Mouse (Mus musculus): ENCODE results near the gene Natd1. TPM values are rescaled to one million over a fixed set of nuclear protein-coding genes. Genes with fewer than 3 reads are reported as not detected.
"Not testable (repeated sequence)": the region's sequence is repeated elsewhere in the genome, so short reads cannot be mapped to it uniquely, and the experiment has no call there.

Natd1 gene
- polyA plus RNA-seq, 1 experiment, result 13.2 TPM

- peak overlapping the region; percentile 90 for H3K4me3 ChIP-seq (ENCODE audit: low read depth, low read length)
- no peaks in the 10 kb centered on the region; the same call in 1 of the 2 replicates for H3K36me3 ChIP-seq (ENCODE audit: control insufficient read depth, insufficient read depth, low read length)
- H3K27me3 ChIP-seq (ENCODE audit: control insufficient read depth, insufficient read depth, low read length), result no peaks in the 10 kb centered on the region
- peak overlapping the region; percentile 60 for H3K27ac ChIP-seq (ENCODE audit: insufficient read depth, low read depth, low read length)
- under 1% methylated on average over 48 of the region's 52 CpGs for WGBS
- TF ChIP-seq CTCF (IDR thresholded peaks at IDR 0.05; ENCODE audit: extremely low read depth, insufficient read length, insufficient replicate concordance, low read depth, low read length), result no peak
- TF ChIP-seq POLR2A (IDR thresholded peaks at IDR 0.05; ENCODE audit: low read depth, low read length), result no peak
- H3K4me1 ChIP-seq (ENCODE audit: control insufficient read depth, insufficient read depth, insufficient read length, low read length), result peaks cover 12% of the 10 kb centered on the region; the same call in 1 of the 2 replicates
Measured at GRCm38 (mm10) chr11:60878056-60878612, 36.4 kb downstream of the Natd1 start.

GRCm38 (mm10) chr11:60873101-60873500 is 41.4 kb downstream of the Natd1 start:
- Histone ChIP-seq H3K27ac (ENCODE audit: insufficient read depth, low read depth, low read length) (no peak overlapping the region), H3K36me3 (ENCODE audit: control insufficient read depth, insufficient read depth, low read length) (peaks cover 4% of the 10 kb centered on the region; the same call in 1 of the 2 replicates), H3K27me3 (ENCODE audit: control insufficient read depth, insufficient read depth, low read length) (no peaks in the 10 kb centered on the region), H3K4me1 (ENCODE audit: control insufficient read depth, insufficient read depth, insufficient read length, low read length) (peaks cover 12% of the 10 kb centered on the region; the same call in 1 of the 2 replicates), H3K4me3 (ENCODE audit: low read depth, low read length) (no peak overlapping the region)
- TF ChIP-seq POLR2A (IDR thresholded peaks at IDR 0.05; ENCODE audit: low read depth, low read length) (no peak), CTCF (IDR thresholded peaks at IDR 0.05; ENCODE audit: extremely low read depth, insufficient read length, insufficient replicate concordance, low read depth, low read length) (no peak)
- WGBS, result 62% methylated on average over 6 of the region's 6 CpGs

- WGBS, result 52% methylated on average over 4 of the region's 4 CpGs
Measured at GRCm38 (mm10) chr11:60871409-60871808, 43.1 kb downstream of the Natd1 start.

DNA sequence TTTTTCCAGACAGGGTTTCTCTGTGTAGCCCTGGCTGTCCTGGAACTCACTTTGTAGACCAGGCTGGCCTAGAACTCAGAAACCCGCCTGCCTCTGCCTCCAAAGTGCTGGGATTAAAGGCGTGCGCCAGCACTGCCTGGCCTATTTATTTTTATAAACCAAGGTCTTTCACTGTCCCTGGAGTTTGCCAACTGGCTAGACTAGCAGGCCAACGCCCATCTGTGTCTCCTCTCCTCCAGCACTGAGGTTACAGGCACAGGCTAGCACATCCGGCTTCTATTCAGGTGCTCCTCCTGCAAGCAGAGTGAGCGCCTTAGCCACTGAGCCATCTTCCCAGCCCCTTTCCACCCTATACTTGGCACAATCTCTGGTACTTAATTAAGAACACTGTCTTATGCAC is 45.1 kb downstream of the Natd1 start:
- H3K4me3 ChIP-seq (ENCODE audit: low read depth, low read length); H3K27ac ChIP-seq (ENCODE audit: insufficient read depth, low read depth, low read length); H3K27me3 ChIP-seq (ENCODE audit: control insufficient read depth, insufficient read depth, low read length); H3K4me1 ChIP-seq (ENCODE audit: control insufficient read depth, insufficient read depth, insufficient read length, low read length): not testable (repeated sequence)
- peaks cover 15% of the 10 kb centered on the region for H3K36me3 ChIP-seq (ENCODE audit: control insufficient read depth, insufficient read depth, low read length)
- WGBS, result 82% methylated on average over 6 of the region's 6 CpGs

More at GRCm38 (mm10) chr11:60871409-60871808, 43.1 kb downstream of the Natd1 start:
- no peak overlapping the region for H3K27ac ChIP-seq (ENCODE audit: insufficient read depth, low read depth, low read length)
- no peaks in the 10 kb centered on the region for H3K27me3 ChIP-seq (ENCODE audit: control insufficient read depth, insufficient read depth, low read length)
- peaks cover 3% of the 10 kb centered on the region; the same call in 1 of the 2 replicates for H3K4me1 ChIP-seq (ENCODE audit: control insufficient read depth, insufficient read depth, insufficient read length, low read length)
- H3K36me3 ChIP-seq (ENCODE audit: control insufficient read depth, insufficient read depth, low read length), result peaks cover 8% of the 10 kb centered on the region
- H3K4me3 ChIP-seq (ENCODE audit: low read depth, low read length), result no peak overlapping the region
- TF ChIP-seq POLR2A (IDR thresholded peaks at IDR 0.05; ENCODE audit: low read depth, low read length), result no peak
- TF ChIP-seq CTCF (IDR thresholded peaks at IDR 0.05; ENCODE audit: extremely low read depth, insufficient read length, insufficient replicate concordance, low read depth, low read length), result no peak

- H3K27me3 ChIP-seq (ENCODE audit: control insufficient read depth, insufficient read depth, low read length), result no peaks in the 10 kb centered on the region
- 67% methylated on average over 8 of the region's 8 CpGs for WGBS
- H3K27ac ChIP-seq (ENCODE audit: insufficient read depth, low read depth, low read length), result no peak overlapping the region
- TF ChIP-seq CTCF (IDR thresholded peaks at IDR 0.05; ENCODE audit: extremely low read depth, insufficient read length, insufficient replicate concordance, low read depth, low read length) (no peak), POLR2A (IDR thresholded peaks at IDR 0.05; ENCODE audit: low read depth, low read length) (no peak)
- peaks cover 28% of the 10 kb centered on the region for H3K36me3 ChIP-seq (ENCODE audit: control insufficient read depth, insufficient read depth, low read length)
- H3K4me3 ChIP-seq (ENCODE audit: low read depth, low read length), result no peak overlapping the region
- no peaks in the 10 kb centered on the region; the same call in 1 of the 2 replicates for H3K4me1 ChIP-seq (ENCODE audit: control insufficient read depth, insufficient read depth, insufficient read length, low read length)
Measured at GRCm38 (mm10) chr11:60867904-60868303, 46.6 kb downstream of the Natd1 start.

- TF ChIP-seq CTCF (IDR thresholded peaks at IDR 0.05; ENCODE audit: extremely low read depth, insufficient read length, insufficient replicate concordance, low read depth, low read length) (no peak), POLR2A (IDR thresholded peaks at IDR 0.05; ENCODE audit: low read depth, low read length) (no peak)
- Histone ChIP-seq H3K27me3 (ENCODE audit: control insufficient read depth, insufficient read depth, low read length) (no peaks in the 10 kb centered on the region), H3K4me1 (ENCODE audit: control insufficient read depth, insufficient read depth, insufficient read length, low read length) (no peaks in the 10 kb centered on the region; the same call in 1 of the 2 replicates), H3K27ac (ENCODE audit: insufficient read depth, low read depth, low read length) (no peak overlapping the region), H3K36me3 (ENCODE audit: control insufficient read depth, insufficient read depth, low read length) (peaks cover 28% of the 10 kb centered on the region), H3K4me3 (ENCODE audit: low read depth, low read length) (no peak overlapping the region)
- 62% methylated on average over 3 of the region's 3 CpGs for WGBS
Measured at GRCm38 (mm10) chr11:60867456-60867855, 47.1 kb downstream of the Natd1 start.

GRCm38 (mm10) chr11:60866021-60866420 is 48.5 kb downstream of the Natd1 start:
- no peaks in the 10 kb centered on the region for H3K27me3 ChIP-seq (ENCODE audit: control insufficient read depth, insufficient read depth, low read length)
- H3K4me3 ChIP-seq (ENCODE audit: low read depth, low read length), result no peak overlapping the region
- peaks cover 34% of the 10 kb centered on the region for H3K36me3 ChIP-seq (ENCODE audit: control insufficient read depth, insufficient read depth, low read length)
- H3K27ac ChIP-seq (ENCODE audit: insufficient read depth, low read depth, low read length), result no peak overlapping the region
- 29% methylated on average over 2 of the region's 2 CpGs for WGBS
- H3K4me1 ChIP-seq (ENCODE audit: control insufficient read depth, insufficient read depth, insufficient read length, low read length), result no peaks in the 10 kb centered on the region; the same call in 1 of the 2 replicates
- TF ChIP-seq CTCF (IDR thresholded peaks at IDR 0.05; ENCODE audit: extremely low read depth, insufficient read length, insufficient replicate concordance, low read depth, low read length) (no peak), POLR2A (IDR thresholded peaks at IDR 0.05; ENCODE audit: low read depth, low read length) (no peak)

All from small intestine, adult 2 months (tissue).